Mouse (Mus musculus): ENCODE measurements at regions not wholly inside any gene's neighbourhood (a gene's known extent, or its start where the extent isn't known, plus 50 kb on each side); places are given as distances from the start of the nearest gene placed in this dataset.

DNA sequence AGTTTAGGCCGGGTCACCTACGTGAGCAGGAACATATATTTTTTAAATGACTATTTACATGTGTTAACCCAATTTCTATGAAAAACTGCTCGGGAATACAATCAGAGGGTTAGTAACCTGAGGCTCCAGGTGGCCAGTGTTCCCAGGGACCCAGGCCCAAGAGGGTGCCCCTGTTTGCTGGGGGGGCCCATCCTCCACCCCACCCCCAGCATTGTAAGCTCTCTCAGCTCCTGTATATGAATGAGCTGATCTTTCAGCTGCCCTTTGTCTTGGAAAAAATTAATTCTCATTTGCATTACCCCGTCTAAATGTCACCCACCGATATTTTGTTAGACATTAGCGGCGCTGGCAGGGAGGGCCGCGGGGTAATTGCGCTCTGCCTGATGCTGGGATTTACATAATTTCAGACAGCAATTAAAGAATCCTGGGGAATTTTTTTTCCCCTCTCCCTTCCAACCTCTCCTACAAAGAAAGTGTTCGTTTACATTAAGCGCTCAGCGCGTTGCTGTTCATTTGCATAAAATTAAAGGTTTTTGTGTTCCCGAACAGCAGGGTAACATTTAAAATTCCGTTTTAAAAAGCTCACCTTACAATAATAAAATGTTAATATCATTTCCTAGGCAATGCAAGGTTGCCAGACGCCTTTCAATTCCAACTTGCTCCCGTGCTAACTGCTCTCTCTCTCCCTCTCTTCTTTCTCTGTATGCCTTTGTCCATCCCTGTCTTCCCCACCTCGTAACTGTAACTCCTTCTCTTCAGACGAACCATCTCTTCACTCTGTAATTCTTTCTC lies 128.8 kb upstream of the Mvb12b start:
- Histone ChIP-seq H3K27me3 (ENCODE audit: control insufficient read depth, insufficient read depth, low read length) (no peaks in the 10 kb centered on the region), H3K4me1 (ENCODE audit: control insufficient read depth, insufficient read depth, low read length) (no peaks in the 10 kb centered on the region), H3K27ac (ENCODE audit: insufficient read depth, low read length) (no peak overlapping the region), H3K4me3 (replicated peaks; ENCODE audit: insufficient read depth, low read depth, low read length) (no peak overlapping the region)
- no peak for DNase-seq
- TF ChIP-seq POLR2A (IDR thresholded peaks at IDR 0.05; ENCODE audit: borderline replicate concordance, insufficient read depth, low read length) = no peak
- TF ChIP-seq CTCF (IDR thresholded peaks at IDR 0.05; ENCODE audit: borderline replicate concordance, insufficient read depth, low read depth, low read length) = no peak
- 36% methylated on average over 20 of the region's 20 CpGs for WGBS

GRCm38 (mm10) chr2:34015640-34015995 lies 127.9 kb upstream of the Mvb12b start:
- no peaks in the 10 kb centered on the region for H3K27me3 ChIP-seq (ENCODE audit: control insufficient read depth, insufficient read depth, low read length)
- 92% methylated on average over 7 of the region's 7 CpGs for WGBS

GRCm38 (mm10) chr2:34014868-34015639 lies 127.3 kb upstream of the Mvb12b start:
- no peak for DNase-seq
- no peaks in the 10 kb centered on the region for H3K4me1 ChIP-seq (ENCODE audit: control insufficient read depth, insufficient read depth, low read length)
- WGBS = 87% methylated on average over 8 of the region's 8 CpGs
- H3K27ac ChIP-seq (ENCODE audit: insufficient read depth, low read length) = no peak overlapping the region
- H3K27me3 ChIP-seq (ENCODE audit: control insufficient read depth, insufficient read depth, low read length) = no peaks in the 10 kb centered on the region
- TF ChIP-seq CTCF (IDR thresholded peaks at IDR 0.05; ENCODE audit: borderline replicate concordance, insufficient read depth, low read depth, low read length) (no peak), POLR2A (IDR thresholded peaks at IDR 0.05; ENCODE audit: borderline replicate concordance, insufficient read depth, low read length) (no peak)
- H3K4me3 ChIP-seq (replicated peaks; ENCODE audit: insufficient read depth, low read depth, low read length) = no peak overlapping the region

More at GRCm38 (mm10) chr2:34015640-34015995, 127.9 kb upstream of the Mvb12b start:
- TF ChIP-seq POLR2A (IDR thresholded peaks at IDR 0.05; ENCODE audit: borderline replicate concordance, insufficient read depth, low read length) (no peak), CTCF (IDR thresholded peaks at IDR 0.05; ENCODE audit: borderline replicate concordance, insufficient read depth, low read depth, low read length) (no peak)
- Histone ChIP-seq H3K27ac (ENCODE audit: insufficient read depth, low read length) (no peak overlapping the region), H3K4me3 (replicated peaks; ENCODE audit: insufficient read depth, low read depth, low read length) (no peak overlapping the region), H3K4me1 (ENCODE audit: control insufficient read depth, insufficient read depth, low read length) (no peaks in the 10 kb centered on the region)
- DNase-seq = no peak

DNA sequence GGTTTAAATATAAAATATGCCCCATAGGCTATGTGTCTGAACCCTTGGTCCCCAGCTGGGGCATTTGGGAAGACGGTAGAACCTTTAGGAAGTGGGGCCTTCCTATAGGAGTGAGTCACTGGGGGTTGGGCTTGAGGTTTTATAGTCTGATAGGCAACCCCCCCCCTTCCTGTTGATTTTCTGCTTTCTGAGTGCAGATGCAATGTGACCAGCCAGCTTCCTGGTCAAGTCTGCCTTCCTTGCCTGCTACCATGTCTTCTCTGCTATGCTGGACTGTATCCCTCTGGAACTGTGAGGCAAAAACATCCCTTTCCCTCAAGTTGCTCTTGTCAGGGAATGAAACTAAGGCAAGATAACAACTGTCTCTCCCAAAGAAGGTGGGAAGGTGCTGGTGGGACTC lies 122.4 kb upstream of the Mvb12b start:
- Histone ChIP-seq H3K4me3 (replicated peaks; ENCODE audit: insufficient read depth, low read depth, low read length) (no peak overlapping the region), H3K27ac (ENCODE audit: insufficient read depth, low read length) (no peak overlapping the region), H3K27me3 (ENCODE audit: control insufficient read depth, insufficient read depth, low read length) (no peaks in the 10 kb centered on the region), H3K4me1 (ENCODE audit: control insufficient read depth, insufficient read depth, low read length) (no peaks in the 10 kb centered on the region)
- 68% methylated on average over 1 of the region's 1 CpGs for WGBS
- TF ChIP-seq POLR2A (IDR thresholded peaks at IDR 0.05; ENCODE audit: borderline replicate concordance, insufficient read depth, low read length) = no peak
- no peak for TF ChIP-seq CTCF (IDR thresholded peaks at IDR 0.05; ENCODE audit: borderline replicate concordance, insufficient read depth, low read depth, low read length)
- DNase-seq = no peak

GRCm38 (mm10) chr2:34007916-34008315 lies 120.2 kb upstream of the Mvb12b start:
- 94% methylated on average over 7 of the region's 7 CpGs for WGBS
- no peak for DNase-seq
- Histone ChIP-seq H3K4me1 (ENCODE audit: control insufficient read depth, insufficient read depth, low read length) (no peaks in the 10 kb centered on the region), H3K27ac (ENCODE audit: insufficient read depth, low read length) (no peak overlapping the region), H3K4me3 (replicated peaks; ENCODE audit: insufficient read depth, low read depth, low read length) (no peak overlapping the region), H3K27me3 (ENCODE audit: control insufficient read depth, insufficient read depth, low read length) (no peaks in the 10 kb centered on the region)
- TF ChIP-seq CTCF (IDR thresholded peaks at IDR 0.05; ENCODE audit: borderline replicate concordance, insufficient read depth, low read depth, low read length) = no peak
- no peak for TF ChIP-seq POLR2A (IDR thresholded peaks at IDR 0.05; ENCODE audit: borderline replicate concordance, insufficient read depth, low read length)

DNA sequence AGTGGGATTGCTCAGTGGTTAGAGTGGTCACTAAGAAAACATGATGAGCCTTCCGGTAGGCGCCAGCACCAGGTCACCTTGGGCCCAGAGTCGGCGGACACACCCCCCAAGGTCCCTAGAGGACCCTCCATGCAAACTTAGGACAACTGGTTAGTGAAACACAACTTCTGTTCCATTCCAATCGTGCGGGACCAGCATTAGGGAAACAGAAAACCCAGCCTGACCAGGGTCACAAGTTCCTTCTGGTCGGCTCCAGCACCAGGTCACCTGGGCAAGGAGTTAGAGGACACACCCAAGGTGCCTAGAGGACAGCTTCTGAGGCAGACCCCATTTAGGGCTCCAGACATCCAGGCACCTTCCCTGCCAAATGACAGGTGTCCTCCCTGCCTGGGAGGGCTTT lies 109.4 kb upstream of the Mvb12b start:
- no peak for DNase-seq

GRCm38 (mm10) chr2:33996331-33996730 lies 108.6 kb upstream of the Mvb12b start:
- no peak for TF ChIP-seq CTCF (IDR thresholded peaks at IDR 0.05; ENCODE audit: borderline replicate concordance, insufficient read depth, low read depth, low read length)
- TF ChIP-seq POLR2A (IDR thresholded peaks at IDR 0.05; ENCODE audit: borderline replicate concordance, insufficient read depth, low read length) = no peak
- Histone ChIP-seq H3K4me1 (ENCODE audit: control insufficient read depth, insufficient read depth, low read length) (no peaks in the 10 kb centered on the region), H3K27ac (ENCODE audit: insufficient read depth, low read length) (no peak overlapping the region), H3K4me3 (replicated peaks; ENCODE audit: insufficient read depth, low read depth, low read length) (no peak overlapping the region), H3K27me3 (ENCODE audit: control insufficient read depth, insufficient read depth, low read length) (no peaks in the 10 kb centered on the region)
- no peak for DNase-seq
- 97% methylated on average over 2 of the region's 2 CpGs for WGBS

More for the DNA sequence above, 109.4 kb upstream of the Mvb12b start:
- TF ChIP-seq POLR2A (IDR thresholded peaks at IDR 0.05; ENCODE audit: borderline replicate concordance, insufficient read depth, low read length) (no peak), CTCF (IDR thresholded peaks at IDR 0.05; ENCODE audit: borderline replicate concordance, insufficient read depth, low read depth, low read length) (no peak)
- H3K27me3 ChIP-seq (ENCODE audit: control insufficient read depth, insufficient read depth, low read length) = no peaks in the 10 kb centered on the region
- no peak overlapping the region for H3K27ac ChIP-seq (ENCODE audit: insufficient read depth, low read length)
- no peak overlapping the region for H3K4me3 ChIP-seq (replicated peaks; ENCODE audit: insufficient read depth, low read depth, low read length)
- WGBS = 97% methylated on average over 7 of the region's 7 CpGs
- H3K4me1 ChIP-seq (ENCODE audit: control insufficient read depth, insufficient read depth, low read length) = no peaks in the 10 kb centered on the region

DNA sequence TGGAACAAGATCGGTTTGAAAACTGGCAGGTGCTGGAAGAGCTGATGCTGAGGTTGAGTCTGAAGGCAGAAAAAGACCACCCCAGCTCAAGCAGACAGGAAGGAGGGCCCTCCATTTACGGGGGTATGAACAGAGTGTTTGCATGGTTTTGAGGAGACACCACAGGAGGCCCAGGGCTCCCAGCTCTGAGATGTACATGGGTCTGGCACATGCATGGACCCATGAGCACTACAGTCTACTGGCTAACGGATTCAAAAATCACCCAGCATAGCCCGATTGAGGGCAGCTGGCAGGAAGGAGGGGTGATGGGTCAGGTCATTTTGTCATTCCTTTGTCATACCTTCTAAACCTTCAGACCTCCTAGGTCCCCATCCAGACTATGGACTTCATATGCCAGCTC lies 103.6 kb upstream of the Mvb12b start:
- WGBS = 66% methylated on average over 4 of the region's 4 CpGs
- Histone ChIP-seq H3K4me3 (replicated peaks; ENCODE audit: insufficient read depth, low read depth, low read length) (no peak overlapping the region), H3K27me3 (ENCODE audit: control insufficient read depth, insufficient read depth, low read length) (no peaks in the 10 kb centered on the region), H3K4me1 (ENCODE audit: control insufficient read depth, insufficient read depth, low read length) (no peaks in the 10 kb centered on the region), H3K27ac (ENCODE audit: insufficient read depth, low read length) (no peak overlapping the region)
- DNase-seq = no peak
- no peak for TF ChIP-seq CTCF (IDR thresholded peaks at IDR 0.05; ENCODE audit: borderline replicate concordance, insufficient read depth, low read depth, low read length)
- TF ChIP-seq POLR2A (IDR thresholded peaks at IDR 0.05; ENCODE audit: borderline replicate concordance, insufficient read depth, low read length) = no peak
